7 mouse cellular contexts compared by ENCODE assay signal in genomic region chr9:96350010-96350409, GRCm38 (mm10). TPM values are rescaled to one million over a fixed set of nuclear protein-coding genes. Genes with fewer than 3 reads are reported as not detected.
DNase-seq lines count a peak whose midpoint lies in the region; ATAC-seq and TF ChIP-seq lines count a peak whose summit lies in the region.

No protein-coding gene starts in this region.

- ATAC-seq in common myeloid progenitor, adult 5-6 weeks (replicated peaks; ENCODE audit: low read depth, poor library complexity, severe bottlenecking): peak; percentile 73
- peak; percentile 95 for ATAC-seq in granulocyte monocyte progenitor cell, adult 5-6 weeks (replicated peaks; ENCODE audit: poor library complexity, severe bottlenecking)
- no peak; the same call in 1 of the 2 replicates for ATAC-seq in kidney, embryonic 16.5 days (ENCODE audit: low FRiP score, low TSS enrichment)

- peak overlapping the region; percentile 73 for H3K27ac ChIP-seq in ES-Bruce4 (ENCODE audit: insufficient read depth, low read length)
- peak overlapping the region; percentile 25; the same call in 1 of the 2 replicates for H3K27ac ChIP-seq in kidney, embryonic 16.5 days (ENCODE audit: low read length)

- TF ChIP-seq POLR2A in ES-Bruce4 (IDR thresholded peaks at IDR 0.05; ENCODE audit: insufficient read depth, low read length): no peak
- TF ChIP-seq POLR2A in lung, adult 2 months (IDR thresholded peaks at IDR 0.05; ENCODE audit: borderline replicate concordance, extremely low read depth, low read depth, low read length): no peak

- H3K9me3 ChIP-seq in ES-Bruce4 (replicated peaks; ENCODE audit: control insufficient read depth, insufficient read depth, low read length, poor library complexity, severe bottlenecking): no peaks in the 10 kb centered on the region
- H3K9me3 ChIP-seq in kidney, embryonic 16.5 days (ENCODE audit: low read length): no peaks in the 10 kb centered on the region

- peak; percentile 78 for DNase-seq in ZHBTc4 (ENCODE audit: low read depth, low spot score)
- peak; percentile 47 for DNase-seq in lung, adult 2 months
- DNase-seq in right cerebral cortex, postnatal 25 days: peak; percentile 31

- peaks cover 2% of the 10 kb centered on the region for H3K4me1 ChIP-seq in ES-Bruce4 (ENCODE audit: control insufficient read depth, insufficient read depth, low read length)
- peaks cover 3% of the 10 kb centered on the region; the same call in 1 of the 2 replicates for H3K4me1 ChIP-seq in kidney, embryonic 16.5 days (ENCODE audit: insufficient read depth, low read length)
- peaks cover 12% of the 10 kb centered on the region for H3K4me1 ChIP-seq in lung, adult 2 months (ENCODE audit: control insufficient read depth, insufficient read depth, low read length)

- H3K4me2 ChIP-seq in kidney, embryonic 16.5 days (replicated peaks; ENCODE audit: low read depth, low read length): no peak overlapping the region

- H3K9ac ChIP-seq in ES-Bruce4 (ENCODE audit: low read depth, poor library complexity, severe bottlenecking): no peak overlapping the region
- H3K9ac ChIP-seq in kidney, embryonic 16.5 days (replicated peaks; ENCODE audit: low read length): no peak overlapping the region

- TF ChIP-seq EP300 in ES-Bruce4 (IDR thresholded peaks at IDR 0.05; ENCODE audit: insufficient read depth, low read depth, low read length): no peak

- peaks cover 6% of the 10 kb centered on the region; the same call in 1 of the 2 replicates for H3K36me3 ChIP-seq in ES-Bruce4 (ENCODE audit: control insufficient read depth, insufficient read depth, low read length, poor library complexity, severe bottlenecking)
- peaks cover under 1% of the 10 kb centered on the region; the same call in 1 of the 2 replicates for H3K36me3 ChIP-seq in kidney, embryonic 16.5 days (ENCODE audit: insufficient read depth, low read length)

- no peak overlapping the region for H3K4me3 ChIP-seq in ES-Bruce4 (ENCODE audit: low read depth, low read length)
- no peak overlapping the region for H3K4me3 ChIP-seq in kidney, embryonic 16.5 days (ENCODE audit: low read length)
- H3K4me3 ChIP-seq in lung, adult 2 months (replicated peaks; ENCODE audit: extremely low read depth, low read depth, low read length): no peak overlapping the region

- peak; percentile 51 for TF ChIP-seq CTCF in ES-Bruce4 (IDR thresholded peaks at IDR 0.05; ENCODE audit: low read depth, low read length)
- TF ChIP-seq CTCF in lung, adult 2 months (IDR thresholded peaks at IDR 0.05; ENCODE audit: insufficient read depth, low read length): peak; percentile 76

- WGBS in kidney, embryonic 16.5 days: 38% methylated on average over 4 of the region's 4 CpGs
- WGBS in lung, adult 2 months: 26% methylated on average over 4 of the region's 4 CpGs

- no peaks in the 10 kb centered on the region for H3K27me3 ChIP-seq in ES-Bruce4 (ENCODE audit: control insufficient read depth, insufficient read depth, low read length, poor library complexity, severe bottlenecking)
- H3K27me3 ChIP-seq in kidney, embryonic 16.5 days (ENCODE audit: insufficient read depth, low read length): no peaks in the 10 kb centered on the region

RNA-seq across cellular contexts. Expression of gene Atp1b3, which starts 14.2 kb away (rescaled TPM):
- polyA plus RNA-seq in ES-Bruce4 (2011; ENCODE audit: insufficient read depth, insufficient read length, low read depth, missing spikeins): 133 and 146 TPM in 2 replicates
- 146 and 155 TPM in 2 replicates for total RNA-seq in common myeloid progenitor, adult 5-6 weeks (2017)
- total RNA-seq in granulocyte monocyte progenitor cell, adult 5-6 weeks (2014; fragmentation: Nextera tagmentation): 124 and 164 TPM in 2 replicates
- 125 and 147 TPM in 2 replicates for total RNA-seq in granulocyte monocyte progenitor cell, adult 5-6 weeks (2017)
- 178 and 186 TPM in 2 replicates for polyA plus RNA-seq in kidney, embryonic 16.5 days (2015; fragmentation: Nextera tagmentation; extraction: Ambion mirVana)
- polyA plus RNA-seq in lung, adult 2 months (2012; rRNA removed): 98.2 and 101 TPM in 2 replicates
